Mouse (Mus musculus): Measurements from ENCODE around the gene Ubr7. TPM values are rescaled to one million over a fixed set of nuclear protein-coding genes. Genes with fewer than 3 reads are reported as not detected.

The Ubr7 gene
- total and polyA plus RNA-seq, 3 experiments, result 46.3 to 80.4 (median 48.8) TPM

GRCm38 (mm10) chr12:102782841-102783240 lies 25.1 kb downstream of the Ubr7 start:
- TF ChIP-seq USF2 (conservative IDR thresholded peaks at IDR 0.05; ENCODE audit: low read depth, low read length) (no peak), GABPA (IDR thresholded peaks at IDR 0.05; ENCODE audit: insufficient replicate concordance, low read depth, low read length) (no peak), CTCF (conservative IDR thresholded peaks at IDR 0.05 in 1 of 2, IDR thresholded peaks at IDR 0.05 in 1 of 2; ENCODE audit: low read depth in 2 of 2, low read length in 2 of 2) (no peak), TCF12 (IDR thresholded peaks at IDR 0.05; ENCODE audit: low read depth, low read length) (no peak), ZMIZ1 (IDR thresholded peaks at IDR 0.05; ENCODE audit: low read depth, low read length) (no peak), MEF2A (IDR thresholded peaks at IDR 0.05; ENCODE audit: borderline replicate concordance, low read depth, low read length) (no peak), E2F4 (IDR thresholded peaks at IDR 0.05; ENCODE audit: insufficient replicate concordance, low read depth, low read length) (no peak), ETS1 (conservative IDR thresholded peaks at IDR 0.05; ENCODE audit: low read depth, low read length) (no peak), ZKSCAN1 (IDR thresholded peaks at IDR 0.05; ENCODE audit: borderline replicate concordance, low read depth, low read length) (no peak), JUND (conservative IDR thresholded peaks at IDR 0.05; ENCODE audit: low read depth, low read length) (no peak), SMC3 (IDR thresholded peaks at IDR 0.05; ENCODE audit: low read depth, low read length) (no peak), POLR2AphosphoS2 (IDR thresholded peaks at IDR 0.05; ENCODE audit: low read depth, low read length) (no peak), USF1 (IDR thresholded peaks at IDR 0.05; ENCODE audit: low read depth, low read length) (no peak), IRF4 (IDR thresholded peaks at IDR 0.05; ENCODE audit: low read depth, low read length) (no peak), NRF1 (IDR thresholded peaks at IDR 0.05; ENCODE audit: low read depth, low read length) (no peak), RAD21 (IDR thresholded peaks at IDR 0.05; ENCODE audit: low read depth, low read length) (no peak)
- Histone ChIP-seq H3K27me3 (replicated peaks) (no peaks in the 10 kb centered on the region), H3K27ac (ENCODE audit: insufficient read depth, low read depth) (no peak overlapping the region), H3K9me3 (replicated peaks; ENCODE audit: low read length) (no peaks in the 10 kb centered on the region), H3K4me3 (replicated peaks in 1 of 3; ENCODE audit: low read depth in 2 of 3, low read length in 2 of 3, poor library complexity in 1 of 3) (no peak overlapping the region), H3K79me2 (replicated peaks; ENCODE audit: control insufficient read depth, extremely low read depth, insufficient read depth, poor library complexity, severe bottlenecking) (no peaks in the 10 kb centered on the region), H3K4me1 (ENCODE audit: control insufficient read depth in 1 of 2, insufficient read depth in 2 of 2) (peaks cover 0 to 16% of the 10 kb centered on the region in 2 experiments; a peak in 2 of 4 replicates), H3K36me3 (replicated peaks in 1 of 2; ENCODE audit: control insufficient read depth in 1 of 2, insufficient read depth in 1 of 2, low read length in 1 of 2) (peaks cover 16 to 58% of the 10 kb centered on the region in 2 experiments), H3K9ac (ENCODE audit: insufficient read depth, low read depth) (no peak overlapping the region), H3K4me2 (ENCODE audit: insufficient read depth, low read depth, poor library complexity, severe bottlenecking) (no peak overlapping the region)
- in situ Hi-C loops (cut with MboI; ENCODE audit: low pct_ligation_motif_present, low pct_unique_long_range_greater_than_20kb, low sequenced_read_pairs), result no loop called here
- no peak for DNase-seq (ENCODE audit: extremely low read depth)
- dilution Hi-C loops (cut with MboI; ENCODE audit: extremely low pct_ligation_motif_present, extremely low pct_unique_long_range_greater_than_20kb, low sequenced_read_pairs), result no loop called here

DNA sequence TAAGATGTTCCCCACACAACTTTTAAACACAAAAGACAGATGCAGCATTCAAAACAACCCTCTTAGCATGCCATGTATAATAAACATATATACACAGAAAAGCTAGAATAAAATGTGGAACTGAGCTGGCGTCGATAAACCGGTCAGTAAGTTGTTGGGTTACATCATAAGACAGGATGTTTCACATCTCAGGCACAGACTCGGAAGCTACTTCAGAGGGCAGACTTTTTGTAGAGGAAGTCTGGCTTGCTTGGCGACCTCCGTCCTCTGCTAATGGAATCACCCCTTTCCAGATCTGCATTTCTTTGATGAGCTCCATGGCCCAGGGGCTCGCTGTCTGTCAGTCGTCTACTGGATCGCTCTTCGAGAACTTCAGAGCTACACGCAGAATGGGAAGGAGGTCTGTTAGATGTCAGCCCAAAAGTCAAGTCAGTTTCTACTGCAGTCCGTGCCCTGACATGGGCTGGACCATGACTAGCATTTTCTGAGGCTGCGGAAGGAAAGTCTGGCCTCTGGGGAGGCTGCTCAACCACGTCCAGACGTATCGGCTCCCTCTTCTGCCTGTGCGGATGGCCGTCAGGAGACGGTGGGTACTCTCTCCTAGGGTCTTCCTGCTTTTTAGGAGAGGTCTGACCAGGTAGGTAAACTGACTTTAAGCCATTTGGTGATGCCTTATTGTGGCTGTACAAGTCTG lies 27.3 kb downstream of the Ubr7 start:
- Histone ChIP-seq H3K4me1 (ENCODE audit: control insufficient read depth in 1 of 2, insufficient read depth in 2 of 2) (peaks cover 0 to 16% of the 10 kb centered on the region in 2 experiments; a peak in 2 of 4 replicates), H3K27me3 (replicated peaks) (no peaks in the 10 kb centered on the region), H3K9ac (ENCODE audit: insufficient read depth, low read depth) (no peak overlapping the region), H3K36me3 (replicated peaks in 1 of 2; ENCODE audit: control insufficient read depth in 1 of 2, insufficient read depth in 1 of 2, low read length in 1 of 2) (peaks cover 22 to 59% of the 10 kb centered on the region in 2 experiments), H3K4me2 (ENCODE audit: insufficient read depth, low read depth, poor library complexity, severe bottlenecking) (no peak overlapping the region), H3K79me2 (replicated peaks; ENCODE audit: control insufficient read depth, extremely low read depth, insufficient read depth, poor library complexity, severe bottlenecking) (no peaks in the 10 kb centered on the region), H3K27ac (ENCODE audit: insufficient read depth, low read depth) (no peak overlapping the region), H3K4me3 (replicated peaks in 1 of 3; ENCODE audit: low read depth in 2 of 3, low read length in 2 of 3, poor library complexity in 1 of 3) (no peak overlapping the region), H3K9me3 (replicated peaks; ENCODE audit: low read length) (no peaks in the 10 kb centered on the region)
- TF ChIP-seq PAX5 (IDR thresholded peaks at IDR 0.05; ENCODE audit: low read length), result no peak
- TF ChIP-seq UBTF (IDR thresholded peaks at IDR 0.05; ENCODE audit: low read depth, low read length), result no peak
- TF ChIP-seq USF1 (IDR thresholded peaks at IDR 0.05; ENCODE audit: low read depth, low read length), result no peak
- TF ChIP-seq BHLHE40 (IDR thresholded peaks at IDR 0.05; ENCODE audit: low read depth, low read length), result no peak
- TF ChIP-seq MAFK (IDR thresholded peaks at IDR 0.05; ENCODE audit: insufficient replicate concordance, low read length), result no peak
- no peak for TF ChIP-seq NRF1 (IDR thresholded peaks at IDR 0.05; ENCODE audit: low read depth, low read length)
- no peak for TF ChIP-seq TCF12 (IDR thresholded peaks at IDR 0.05; ENCODE audit: low read depth, low read length)
- TF ChIP-seq POLR2A (IDR thresholded peaks at IDR 0.05; ENCODE audit: low read depth, low read length), result no peak
- no peak for TF ChIP-seq ZMIZ1 (IDR thresholded peaks at IDR 0.05; ENCODE audit: low read depth, low read length)
- no peak for TF ChIP-seq EP300 (IDR thresholded peaks at IDR 0.05; ENCODE audit: low read length)
- TF ChIP-seq CHD2 (IDR thresholded peaks at IDR 0.05; ENCODE audit: low read length), result no peak
- no peak for TF ChIP-seq ZKSCAN1 (IDR thresholded peaks at IDR 0.05; ENCODE audit: borderline replicate concordance, low read depth, low read length)
- no peak for TF ChIP-seq CHD1 (IDR thresholded peaks at IDR 0.05; ENCODE audit: low read depth, low read length)
- no peak for TF ChIP-seq JUN (IDR thresholded peaks at IDR 0.05; ENCODE audit: insufficient read depth, low read depth, low read length)
- dilution Hi-C loops (cut with MboI; ENCODE audit: extremely low pct_ligation_motif_present, extremely low pct_unique_long_range_greater_than_20kb, low sequenced_read_pairs) (no loop called here), in situ Hi-C loops (cut with MboI; ENCODE audit: low pct_ligation_motif_present, low pct_unique_long_range_greater_than_20kb, low sequenced_read_pairs) (no loop called here)
- DNase-seq (ENCODE audit: extremely low read depth), result no peak

Data from CH12.LX (cell line).